Mouse (Mus musculus) embryonic stem cell, embryonic (primary cell): Measurements from ENCODE around the gene Prr12.

Experiments used
- CTCF ChIA-PET, 4 experiments: fragments of 300-600 bp in 2 of 4; fragments of 350-600 bp in 2 of 4; sonication (Branson Sonifier 250); formaldehyde crosslinking; loops; one replicate each; lab custom pipeline; 2022; ENCODE audit warnings: inconsistent platforms in 2 of 4; lab: Charles Lee
- POLR2A ChIA-PET, 4 experiments: fragments of 300-600 bp in 2 of 4; fragments of 350-600 bp in 2 of 4; sonication (Branson Sonifier 250); formaldehyde crosslinking; loops; one replicate each; lab custom pipeline; 2022; ENCODE audit warnings: antibody characterized with exemption in 4 of 4, inconsistent platforms in 1 of 4; lab: Charles Lee

The Prr12 gene

GRCm38 (mm10) chr7:45030857-45031256, 21.8 kb downstream of the Prr12 start:
- CTCF ChIA-PET, result interaction anchor here in 3 of 4 experiments (0.6 to 2.0 kb wide), 6 partner anchors 13 to 247 kb away, joined by 3 to 8 read pairs (median 4); partner anchors contain the start of genes Rras (in 1 of the 3) and Slc6a21 (in 1 of the 3)
- POLR2A ChIA-PET, result interaction anchor here (0.6 to 8.0 kb wide), 21 partner anchors 9 to 609 kb away, joined by 3 to 66 read pairs (median 3); partner anchors contain the start of genes Rras (in 3 of the 4), Prmt1 (in 2 of the 4), Irf3 (in 1 of the 4) and Mamstr (in 1 of the 4)

- ChIA-PET CTCF (interaction anchor here in 2 of 4 experiments (1.3 to 2.0 kb wide), 4 partner anchors 8 to 38 kb away, joined by 5 to 8 read pairs (median 6); partner anchors contain the start of gene Rras (in 1 of the 2)), POLR2A (interaction anchor here in 3 of 4 experiments (1.1 to 8.0 kb wide), 11 partner anchors 10 to 160 kb away, joined by 3 to 66 read pairs (median 4); partner anchors contain the start of genes Rras (in 3 of the 3), Irf3 (in 1 of the 3), Ptov1 (in 1 of the 3) and Scaf1 (in 1 of the 3))
Measured at GRCm38 (mm10) chr7:45029995-45030394, 22.7 kb downstream of the Prr12 start.

DNA sequence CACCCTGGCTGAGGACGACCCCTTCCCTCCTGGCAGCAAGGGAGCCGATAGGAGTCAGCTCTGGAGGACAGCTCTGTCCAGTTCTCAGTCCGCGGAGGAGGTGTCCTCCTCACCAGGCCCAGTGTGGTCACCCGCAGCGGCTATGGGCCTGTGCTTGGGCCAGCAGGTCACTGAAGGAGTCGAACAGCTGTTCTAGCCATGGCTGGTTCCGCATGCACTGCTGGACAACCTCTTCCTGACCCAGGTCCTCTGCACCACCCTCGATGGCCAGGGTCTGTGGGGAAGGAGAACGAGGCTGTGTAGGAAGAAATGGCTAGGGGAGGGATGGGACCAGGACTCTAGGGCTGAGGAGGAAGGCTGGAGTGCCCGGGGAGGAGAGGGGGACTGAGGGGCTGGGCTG, 24.3 kb downstream of the Prr12 start:
- ChIA-PET CTCF (interaction anchor here in 2 of 4 experiments (0.7 to 5.2 kb wide), 4 partner anchors 10 to 168 kb away, joined by 4 to 23 read pairs (median 5); partner anchors contain the start of gene Rras (in 1 of the 2)), POLR2A (interaction anchor here in 2 of 4 experiments (0.5 to 8.0 kb wide), 9 partner anchors 9 to 348 kb away, joined by 3 to 66 read pairs (median 4); partner anchors contain the start of genes Rras (in 2 of the 2), Prmt1 (in 1 of the 2) and Ptov1 (in 1 of the 2))

- CTCF ChIA-PET, result interaction anchor here in 3 of 4 experiments (0.7 to 5.2 kb wide), 9 partner anchors 8 to 167 kb away, joined by 3 to 23 read pairs (median 4); partner anchors contain the start of gene Rras (in 2 of the 3)
- POLR2A ChIA-PET, result interaction anchor here in 3 of 4 experiments (0.7 to 8.0 kb wide), 12 partner anchors 8 to 335 kb away, joined by 3 to 66 read pairs (median 6); partner anchors contain the start of genes Rras (in 3 of the 3), Scaf1 (in 2 of the 3), Izumo2 (in 1 of the 3) and Prmt1 (in 1 of the 3)
Measured at GRCm38 (mm10) chr7:45027761-45028160, 24.9 kb downstream of the Prr12 start.

GRCm38 (mm10) chr7:45026256-45026655, 26.4 kb downstream of the Prr12 start:
- POLR2A ChIA-PET, result interaction anchor here in 3 of 4 experiments (0.8 to 8.0 kb wide), 21 partner anchors 8 to 56 kb away, joined by 3 to 66 read pairs (median 5); partner anchors contain the start of genes Rras (in 3 of the 3), Prmt1 (in 2 of the 3), Scaf1 (in 2 of the 3) and Prr12 (in 1 of the 3)
- CTCF ChIA-PET, result interaction anchor here in 2 of 4 experiments (1.0 to 5.2 kb wide), 4 partner anchors 9 to 42 kb away, joined by 4 to 23 read pairs (median 8); no protein-coding TSS in a partner anchor

- ChIA-PET CTCF (interaction anchor here in 3 of 4 experiments (0.9 to 5.2 kb wide), 13 partner anchors 10 to 202 kb away, joined by 3 to 23 read pairs (median 4); no protein-coding TSS in a partner anchor), POLR2A (interaction anchor here (0.6 to 8.0 kb wide), 32 partner anchors 8 to 620 kb away, joined by 3 to 66 read pairs (median 4); partner anchors contain the start of genes Ap2a1 (in 2 of the 4), Prmt1 (in 2 of the 4), Rras (in 2 of the 4) and Scaf1 (in 2 of the 4))
Measured at GRCm38 (mm10) chr7:45025601-45026220, 27.0 kb downstream of the Prr12 start.

DNA sequence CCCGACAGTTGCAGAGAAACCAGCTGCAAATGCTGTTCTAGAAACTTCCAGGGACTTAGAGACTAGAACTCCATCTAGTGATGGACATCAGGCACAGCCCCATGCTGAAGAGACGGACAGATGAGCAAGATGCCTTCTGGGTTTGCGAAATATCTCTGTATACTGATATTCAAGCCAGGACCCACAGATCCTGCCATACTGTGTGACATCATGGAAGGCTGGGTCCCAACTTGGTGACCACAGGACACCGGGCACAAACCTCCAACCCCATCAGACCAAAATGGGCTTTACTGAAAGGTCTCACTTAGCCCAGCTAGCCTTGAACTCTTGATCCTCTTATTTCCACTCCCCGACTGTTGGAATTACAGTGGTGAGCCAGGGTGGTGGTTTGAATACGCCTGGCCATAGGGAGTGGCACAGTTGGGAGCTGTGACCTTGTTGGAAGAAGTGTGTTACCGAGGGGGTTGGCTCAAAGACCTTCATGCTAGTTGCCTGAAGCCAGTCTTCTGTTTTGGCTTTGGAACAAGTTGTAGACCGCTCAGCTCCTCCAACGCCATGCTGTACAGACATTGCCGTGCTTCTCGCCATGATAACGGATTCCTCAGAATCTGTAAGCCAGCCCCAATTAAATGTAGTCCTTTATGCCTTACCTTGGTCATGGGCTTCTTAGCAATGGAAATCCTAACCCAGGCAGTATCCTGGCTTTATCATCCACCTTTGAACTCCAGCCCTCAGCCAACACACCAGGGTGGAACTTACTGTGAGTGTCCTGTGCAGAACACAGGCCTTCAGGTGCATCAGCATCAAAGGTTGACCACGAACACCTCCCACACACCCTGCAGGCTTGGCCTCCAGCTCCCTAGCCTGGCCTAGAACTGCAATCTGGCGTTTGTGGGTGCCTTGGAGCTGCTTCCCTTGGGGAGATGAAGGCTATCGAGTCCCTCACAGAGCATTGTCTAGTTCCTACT, 28.1 kb downstream of the Prr12 start:
- CTCF ChIA-PET, result interaction anchor here in 3 of 4 experiments (0.5 to 5.2 kb wide), 16 partner anchors 11 to 720 kb away, joined by 3 to 23 read pairs (median 4); partner anchors contain the start of gene Prmt1 (in 1 of the 3)
- POLR2A ChIA-PET, result interaction anchor here in 3 of 4 experiments (0.6 to 8.0 kb wide), 27 partner anchors 7 to 621 kb away, joined by 3 to 66 read pairs (median 4); partner anchors contain the start of genes Prmt1 (in 3 of the 3), Ap2a1 (in 2 of the 3), Scaf1 (in 2 of the 3) and Irf3 (in 1 of the 3)

GRCm38 (mm10) chr7:45023711-45024110, 29.0 kb downstream of the Prr12 start:
- CTCF ChIA-PET, result interaction anchor here in 2 of 4 experiments (0.5 to 2.9 kb wide), 4 partner anchors 14 to 72 kb away, joined by 3 to 11 read pairs (median 6); partner anchors contain the start of gene Prmt1 (in 1 of the 2)
- POLR2A ChIA-PET, result interaction anchor here in 2 of 4 experiments (1.3 to 8.0 kb wide), 5 partner anchors 14 to 30 kb away, joined by 3 to 66 read pairs (median 6); no protein-coding TSS in a partner anchor

GRCm38 (mm10) chr7:45020225-45020624, 32.5 kb downstream of the Prr12 start:
- CTCF ChIA-PET, result no interaction called here
- POLR2A ChIA-PET, result interaction anchor here in 2 of 4 experiments (0.6 to 4.4 kb wide), 4 partner anchors 18 to 105 kb away, joined by 3 to 18 read pairs (median 3); no protein-coding TSS in a partner anchor

GRCm38 (mm10) chr7:45019031-45019571, 33.6 kb downstream of the Prr12 start:
- ChIA-PET CTCF (interaction anchor here in 1 of 4 experiments (2.0 to 3.9 kb wide), 2 partner anchors 48 to 143 kb away, joined by 10 to 44 read pairs; no protein-coding TSS in a partner anchor), POLR2A (interaction anchor here in 3 of 4 experiments (0.6 to 8.7 kb wide), 26 partner anchors 7 to 322 kb away, joined by 3 to 155 read pairs (median 20); partner anchors contain the start of genes Prmt1 (in 3 of the 3), Irf3 (in 2 of the 3), Prr12 (in 2 of the 3) and Aldh16a1 (in 1 of the 3))

DNA sequence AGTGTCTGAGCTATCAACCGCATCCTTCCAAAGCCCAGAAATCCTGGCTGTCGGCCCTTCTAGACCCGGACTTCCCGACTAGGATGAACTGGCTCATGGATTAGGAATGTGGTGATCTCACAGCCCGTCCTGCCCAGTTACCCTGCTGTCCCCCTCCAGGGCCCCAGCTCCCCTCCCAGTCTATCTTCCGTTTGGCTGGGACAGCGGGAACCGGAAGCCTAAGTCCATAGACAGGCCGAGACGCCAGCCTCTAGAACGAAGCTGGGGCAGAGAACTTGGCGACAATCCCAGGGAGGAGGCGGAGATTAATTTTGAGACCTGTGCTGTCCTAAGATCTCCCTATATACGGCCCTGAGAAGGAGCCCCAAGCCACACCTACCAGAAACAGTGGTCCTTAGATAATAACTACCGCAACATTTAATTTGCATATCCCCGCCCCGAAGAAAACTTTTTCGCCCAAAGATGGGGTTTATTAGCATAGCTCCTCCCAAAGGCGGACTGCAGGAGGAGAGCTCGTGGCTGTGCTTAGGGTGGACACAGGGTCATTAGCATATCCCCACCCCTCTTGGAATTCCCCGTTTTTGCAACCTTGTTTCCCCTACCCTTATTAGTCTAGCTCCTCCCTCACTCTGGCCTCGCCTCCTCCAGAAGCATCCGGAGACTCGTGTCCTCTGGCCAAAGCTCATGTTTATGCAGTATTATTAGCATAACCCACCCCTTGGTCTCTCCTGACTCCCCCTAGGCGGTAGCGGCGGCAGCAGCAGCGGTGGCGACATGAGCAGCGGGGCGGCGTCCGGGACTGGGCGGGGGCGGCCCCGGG, 35.2 kb downstream of the Prr12 start, which contains the start of gene Rras:
Gene Rras, plus strand, starts transcription at position 720 of the 820 bp plus-strand sequence.
- CTCF ChIA-PET, result interaction anchor here (0.5 to 3.9 kb wide), 42 partner anchors 10 to 784 kb away, joined by 3 to 44 read pairs (median 4); partner anchors contain the start of genes Aldh16a1 (in 1 of the 4), Ap2a1 (in 1 of the 4), Pih1d1 (in 1 of the 4) and Prmt1 (in 1 of the 4)

DNA sequence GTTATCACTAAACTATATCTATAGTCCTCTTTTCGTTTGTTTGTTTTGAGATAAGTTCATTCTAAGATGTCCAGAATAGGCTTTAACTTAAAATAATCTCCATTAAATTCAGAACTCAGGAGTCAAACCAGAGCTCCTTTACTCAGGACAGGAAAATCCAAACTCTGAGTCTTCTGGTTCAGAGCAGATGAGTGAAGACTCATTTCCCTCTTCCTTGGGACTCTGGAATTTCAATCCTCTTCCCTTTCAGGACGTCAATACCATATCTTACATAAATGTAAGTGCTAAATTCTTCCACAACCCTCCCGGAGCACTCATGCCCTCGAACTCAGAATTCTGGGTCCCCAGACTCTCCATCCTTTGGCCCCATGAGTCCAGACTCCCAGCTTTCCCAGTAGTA, 35.9 kb downstream of the Prr12 start:
- CTCF ChIA-PET, result interaction anchor here in 3 of 4 experiments (0.7 to 3.9 kb wide), 17 partner anchors 12 to 369 kb away, joined by 3 to 44 read pairs (median 4); partner anchors contain the start of genes Ap2a1 (in 1 of the 3), Prr12 (in 1 of the 3) and Prrg2 (in 1 of the 3)
- POLR2A ChIA-PET, result interaction anchor here in 3 of 4 experiments (0.7 to 8.7 kb wide), 87 partner anchors 9 to 701 kb away, joined by 3 to 155 read pairs (median 6); partner anchors contain the start of genes Irf3 (in 3 of the 3), Prmt1 (in 3 of the 3), Prr12 (in 3 of the 3) and Ap2a1 (in 2 of the 3)

More for the DNA sequence above, 35.2 kb downstream of the Prr12 start, which contains the start of gene Rras:
- POLR2A ChIA-PET, result interaction anchor here (0.6 to 8.7 kb wide), 149 partner anchors 9 to 701 kb away, joined by 3 to 155 read pairs (median 5); partner anchors contain the start of genes Il4i1 (in 3 of the 4), Irf3 (in 3 of the 4), Nup62 (in 3 of the 4) and Prmt1 (in 3 of the 4)

DNA sequence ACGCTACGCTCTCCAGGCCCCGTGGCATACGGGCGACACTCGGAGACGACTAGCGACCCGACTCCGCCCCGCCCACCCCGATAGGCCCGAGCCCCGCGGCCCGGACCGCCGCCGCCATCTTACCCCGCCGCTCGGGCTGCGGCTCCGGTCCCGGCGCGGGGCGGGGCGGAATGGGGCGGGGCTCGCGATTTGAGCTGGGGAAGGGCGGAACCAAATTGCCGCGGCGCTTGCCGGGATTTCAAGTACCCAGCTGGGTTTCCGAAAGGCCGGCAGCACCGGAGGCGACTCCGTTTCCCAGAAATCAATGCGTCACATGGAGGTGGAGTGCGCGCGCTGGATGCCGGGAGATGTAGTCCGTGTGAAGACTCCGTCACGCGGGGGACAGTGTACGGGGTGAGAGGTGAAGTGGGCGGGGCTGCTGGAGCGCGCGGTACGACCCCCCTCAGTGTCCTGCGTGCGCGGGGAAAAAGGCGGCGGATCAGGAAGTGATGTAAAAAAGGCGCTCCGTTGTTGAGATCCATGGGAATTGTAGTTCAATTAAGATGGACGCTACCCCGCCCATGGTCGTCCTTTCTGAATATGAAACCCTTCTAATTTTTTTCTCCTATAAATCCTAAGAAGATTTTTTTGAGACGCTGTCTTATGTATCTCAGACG, 36.6 kb downstream of the Prr12 start, which contains the start of gene Scaf1:
Gene Scaf1, minus strand, starts transcription at position 407 of the 656 bp plus-strand sequence.
- ChIA-PET CTCF (interaction anchor here in 2 of 4 experiments (0.6 to 3.9 kb wide), 7 partner anchors 20 to 118 kb away, joined by 3 to 44 read pairs (median 5); partner anchors contain the start of gene Ap2a1 (in 1 of the 2)), POLR2A (interaction anchor here in 3 of 4 experiments (0.5 to 8.7 kb wide), 63 partner anchors 8 to 731 kb away, joined by 3 to 155 read pairs (median 4); partner anchors contain the start of genes Bcl2l12 (in 3 of the 3), Irf3 (in 3 of the 3), Prmt1 (in 3 of the 3) and Aldh16a1 (in 2 of the 3))
